Mouse (Mus musculus) heart, postnatal 36 days (tissue): ENCODE results near the gene Eva1a. TPM values are rescaled to one million over a fixed set of nuclear protein-coding genes. Genes with fewer than 3 reads are reported as not detected.

ENCODE experiments used
- DNase-seq, 2 experiments: peaks; one replicate each; pipeline ENCODE4 v3.0.0; 2021 to 2022
- intact Hi-C: fragments of 180-260 bp; cut with DNase I; formaldehyde crosslinking; loops from one replicate; pipeline ENCODE4 v1.15.1; 2025
- total RNA-seq, 2 experiments: library from RNA; stranded (reverse); gene quantifications; 2 replicates each; pipeline ENCODE4 v1.2.3; 2021

Gene Eva1a
- total RNA-seq, result 1 to 10 TPM; 2.6 to 2.8 TPM

DNA sequence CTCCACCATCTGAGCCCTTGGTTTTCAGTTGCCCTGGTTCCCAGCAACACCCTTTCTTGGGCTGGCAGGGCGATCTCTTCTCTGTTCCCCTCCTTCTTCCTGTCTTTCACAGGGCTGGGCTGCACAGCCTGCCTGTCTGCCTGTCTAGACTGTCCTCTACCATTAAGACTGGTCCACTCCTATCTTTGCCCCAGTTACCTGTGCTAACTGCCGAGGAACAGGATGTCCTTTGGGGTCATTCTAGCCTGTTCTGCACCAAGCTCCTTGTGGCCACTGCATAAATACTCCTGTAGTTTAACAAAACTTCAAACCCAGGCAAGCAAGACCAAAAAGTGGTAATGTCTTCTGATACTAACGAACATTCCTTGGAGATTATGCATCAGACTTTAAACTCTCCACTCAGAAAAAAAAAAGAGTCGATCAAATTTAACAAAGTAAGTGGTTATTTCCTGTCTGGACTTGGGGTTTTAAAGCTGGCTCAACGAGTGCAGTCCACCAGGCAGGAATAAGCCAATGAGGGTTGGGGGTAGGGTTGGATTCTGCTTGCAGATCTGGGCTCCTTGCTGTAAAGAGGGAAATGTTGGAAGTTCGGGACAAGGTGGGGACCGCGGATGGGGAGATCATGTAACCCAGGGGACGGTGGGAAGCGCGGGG is at the start of gene Eva1a:
Gene Eva1a (plus strand): TSS at position 210 of the 654 bp plus-strand sequence.
- no peak for DNase-seq
- intact Hi-C loops, result no loop called here

DNA sequence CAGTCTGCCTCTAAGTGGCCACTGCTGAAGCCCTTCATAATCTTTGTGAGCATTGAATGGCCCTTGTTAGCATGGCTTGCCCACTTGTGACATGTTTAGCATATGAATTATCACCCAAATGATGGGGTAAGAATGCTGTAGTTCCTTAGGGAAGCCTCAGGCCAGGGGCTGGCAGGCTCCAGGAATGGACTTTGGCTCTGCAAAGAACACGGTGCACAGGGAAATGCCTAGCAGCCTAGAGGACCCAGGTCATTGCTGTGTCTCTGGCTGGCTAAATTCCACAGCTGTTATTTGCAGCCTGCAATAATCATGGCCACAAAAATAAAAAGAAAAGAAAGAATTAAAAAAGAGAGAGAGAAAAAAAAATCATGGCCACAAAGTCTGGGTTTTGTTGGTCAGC is 28.5 kb upstream of the Eva1a start:
- DNase-seq, result no peak
- intact Hi-C loops, result no loop called here

DNA sequence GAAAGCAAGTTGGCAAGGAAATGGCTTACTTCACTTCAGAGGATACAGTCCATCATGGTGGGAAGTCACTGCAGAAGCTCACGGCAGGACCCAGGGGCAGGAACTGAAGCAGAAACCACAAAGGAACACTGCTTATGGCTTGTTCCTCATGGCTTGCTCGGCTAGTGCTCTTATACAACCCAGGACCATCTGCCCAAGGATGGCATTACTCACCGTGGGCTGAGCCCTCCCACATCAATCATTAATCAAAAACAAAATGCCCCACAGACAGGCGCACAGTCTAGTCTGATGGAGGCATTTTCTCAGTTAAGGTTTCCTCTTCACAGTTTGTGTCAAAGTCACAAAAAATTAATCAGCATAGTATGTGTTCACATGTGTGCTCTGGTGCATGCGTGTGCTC is 19.8 kb upstream of the Eva1a start:
- intact Hi-C loops, result no loop called here
- no peak for DNase-seq

- no peak for DNase-seq
- intact Hi-C loops, result no loop called here
Observed at GRCm38 (mm10) chr6:82021494-82021893, 19.3 kb upstream of the Eva1a start.

DNA sequence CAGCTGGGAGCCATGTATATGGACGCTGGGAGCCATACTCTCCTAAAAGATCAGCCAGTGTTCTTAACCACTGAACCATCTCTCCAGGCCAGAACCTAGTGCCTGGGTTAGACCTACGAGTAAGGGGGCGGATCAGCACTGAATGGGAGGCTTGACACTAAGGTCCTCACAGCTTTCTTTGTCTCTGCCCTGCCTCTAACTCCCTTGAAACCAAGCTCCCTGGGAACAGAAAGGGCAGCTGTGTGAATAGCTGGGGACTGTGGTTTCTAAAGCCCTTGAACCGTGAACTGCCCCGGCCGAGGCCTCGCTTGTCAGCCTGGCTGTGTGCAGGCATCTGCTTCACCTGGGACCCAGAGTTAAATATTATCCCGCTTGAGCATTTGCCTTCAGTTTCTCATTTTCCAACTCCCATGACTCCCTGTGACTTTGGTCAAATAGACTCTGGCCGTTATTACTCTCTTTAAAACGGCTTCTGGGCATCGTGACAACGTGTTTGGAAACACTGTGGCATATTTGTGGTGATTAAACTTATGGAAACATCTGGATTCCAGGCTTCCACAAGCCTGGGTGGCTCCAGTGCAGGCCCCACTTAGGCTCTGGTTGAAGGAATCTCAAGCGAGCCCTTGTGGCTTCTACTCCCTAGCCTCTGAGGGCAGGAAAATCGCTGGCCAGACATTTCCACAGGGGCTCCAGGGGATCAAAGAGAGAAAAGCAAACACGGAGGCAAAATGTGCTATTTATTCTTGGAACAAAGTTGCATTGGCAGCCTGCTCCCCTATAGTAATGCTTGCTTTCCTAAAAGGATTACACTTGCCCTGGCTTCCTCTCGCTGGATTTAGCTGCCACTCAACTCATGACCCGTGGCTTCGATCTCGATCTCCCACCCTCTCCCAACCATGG is 11.0 kb upstream of the Eva1a start:
- intact Hi-C loops, result no loop called here
- peak in 1 of 2 experiments; percentile 14 for DNase-seq

DNA sequence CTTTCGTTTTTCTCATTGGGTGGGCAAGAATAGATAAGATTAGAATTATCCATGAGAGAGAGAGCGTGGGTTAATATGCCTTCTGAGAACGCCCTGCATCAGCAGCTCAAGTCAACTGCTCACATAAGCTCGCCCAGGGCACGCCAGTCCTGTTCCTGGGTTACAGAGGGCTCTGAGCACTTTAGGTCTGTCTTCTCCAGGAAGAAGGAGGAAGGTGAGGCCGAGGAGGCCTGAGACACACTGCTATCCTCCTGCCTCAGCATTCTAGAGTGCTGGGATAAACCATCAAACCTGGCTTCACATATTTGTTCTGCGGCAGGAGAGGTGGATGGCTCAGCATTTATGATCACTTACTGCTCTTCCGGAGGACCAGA is 10.3 kb upstream of the Eva1a start:
- no peak for DNase-seq
- intact Hi-C loops, result no loop called here

DNA sequence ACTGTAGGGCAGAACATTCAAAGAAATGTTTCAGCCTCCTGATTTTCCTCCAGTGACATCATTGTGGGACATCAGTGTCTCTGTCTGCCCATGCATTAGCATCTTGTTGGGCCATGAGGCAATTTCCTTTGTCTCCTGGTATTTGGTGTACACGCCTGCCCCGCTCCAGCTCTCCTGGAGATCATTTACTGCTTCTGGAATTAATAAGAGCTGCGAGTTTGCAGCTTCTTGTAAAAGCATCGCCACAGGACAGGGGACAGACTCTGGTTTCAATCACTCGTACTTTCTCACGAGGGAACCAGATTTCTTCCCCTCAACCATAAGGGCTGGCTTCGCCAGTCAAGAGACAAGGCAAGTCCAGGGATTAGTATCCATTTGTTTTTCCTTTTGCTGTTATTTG is 3.6 kb upstream of the Eva1a start:
- intact Hi-C loops, result no loop called here
- DNase-seq, result no peak

GRCm38 (mm10) chr6:82039193-82039592 is 1.6 kb upstream of the Eva1a start:
- DNase-seq, result no peak
- intact Hi-C loops, result no loop called here

DNA sequence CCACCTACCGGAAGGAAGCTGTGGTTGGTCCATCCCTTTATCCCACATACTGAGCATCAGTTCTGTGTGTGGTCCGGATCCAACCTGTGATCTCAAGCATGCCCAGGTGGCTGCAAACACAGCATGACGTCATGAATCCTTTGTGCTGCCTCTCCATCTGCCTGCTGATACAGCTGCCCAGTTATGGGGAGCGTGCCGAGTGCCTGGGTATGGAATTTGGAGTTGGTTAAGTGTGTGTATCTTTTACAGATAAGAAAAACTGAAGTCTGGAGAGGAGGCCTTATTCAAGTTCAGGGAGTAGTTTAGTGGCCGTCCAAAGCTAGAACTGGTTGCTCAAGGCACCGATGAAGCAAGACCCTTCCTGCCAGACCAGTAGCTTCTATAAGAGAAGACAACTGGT is 875 bp upstream of the Eva1a start:
- intact Hi-C loops, result no loop called here
- no peak for DNase-seq

DNA sequence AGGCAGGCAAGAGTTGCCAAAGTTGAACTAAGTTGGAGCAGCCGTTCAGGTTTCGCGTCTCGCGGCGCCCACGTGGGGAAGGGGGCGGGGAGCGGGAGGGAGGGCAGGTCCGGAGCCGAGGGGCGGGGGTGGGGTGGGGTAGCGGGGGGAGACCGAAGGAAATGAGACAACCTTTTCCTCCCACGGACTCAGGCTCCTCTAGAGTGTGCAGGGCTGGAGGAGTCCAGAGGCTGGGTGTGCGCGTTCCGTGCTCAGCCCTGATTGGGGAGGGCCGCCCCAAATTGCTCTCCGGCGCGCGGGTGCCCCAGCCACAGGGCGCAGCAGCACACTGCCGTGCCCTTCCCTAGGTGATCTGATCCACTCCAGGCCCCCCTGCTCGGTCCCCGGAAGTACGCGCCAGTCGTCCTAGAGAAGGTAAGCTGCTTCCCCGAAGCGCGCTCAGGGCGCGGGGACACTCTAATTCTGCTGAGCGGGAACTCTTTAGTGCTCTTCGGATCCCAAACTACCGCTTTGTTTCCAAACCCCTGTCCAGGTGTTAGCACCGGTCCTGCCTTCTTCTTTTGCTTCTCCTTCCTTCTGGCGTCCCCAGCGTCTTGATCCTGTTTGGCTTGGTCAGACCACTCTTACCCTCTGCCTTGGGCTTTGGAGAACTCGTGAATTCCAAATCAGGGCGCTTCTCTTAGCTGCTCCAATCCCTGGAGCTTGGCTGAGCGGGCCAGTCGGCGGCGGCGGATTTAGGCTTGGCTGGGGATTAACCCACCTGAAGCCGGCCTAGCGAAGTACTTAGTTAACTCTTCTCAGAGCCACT is 849 bp downstream of the Eva1a start:
- intact Hi-C loops, result loop anchor here (1.0 to 2.0 kb wide), 3 partner anchors 54 to 78 kb away; no protein-coding TSS in a partner anchor
- DNase-seq, result peak; percentile 31 to 36

GRCm38 (mm10) chr6:82042296-82043125 is 1.7 kb downstream of the Eva1a start:
- DNase-seq, result peak; percentile 23 to 38
- intact Hi-C loops, result loop anchor here (1.0 to 2.0 kb wide), 3 partner anchors 55 to 77 kb away; no protein-coding TSS in a partner anchor

- intact Hi-C loops, result loop anchor here (2.0 kb wide), 1 partner anchor 67 kb away; no protein-coding TSS in a partner anchor
- no peak for DNase-seq
Observed at GRCm38 (mm10) chr6:82043634-82044033, 2.8 kb downstream of the Eva1a start.

- no peak for DNase-seq
- intact Hi-C loops, result no loop called here
Observed at GRCm38 (mm10) chr6:82044509-82044908, 3.7 kb downstream of the Eva1a start.

DNA sequence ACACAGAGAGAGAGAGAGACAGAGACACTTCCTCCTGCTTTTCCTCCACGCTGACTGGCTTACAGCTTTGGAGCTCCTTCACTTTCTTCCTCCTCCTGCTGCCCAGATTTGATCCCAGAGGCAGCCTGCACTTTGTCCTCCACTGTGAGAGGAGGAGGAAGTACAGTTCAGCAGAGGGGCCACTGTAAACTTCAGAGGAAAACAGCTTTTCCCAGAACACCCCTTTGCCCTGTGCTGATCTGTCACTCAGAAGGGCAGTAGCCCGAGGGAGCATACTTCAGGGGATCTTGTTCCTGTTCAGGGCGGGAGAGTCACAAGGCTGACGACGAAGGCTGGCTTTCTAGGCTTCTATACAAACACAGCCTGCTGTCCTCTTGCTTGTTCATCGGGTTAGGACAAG is 7.1 kb downstream of the Eva1a start:
- no peak for DNase-seq
- intact Hi-C loops, result no loop called here

GRCm38 (mm10) chr6:82050201-82050600 is 9.4 kb downstream of the Eva1a start:
- intact Hi-C loops, result no loop called here
- no peak for DNase-seq

DNA sequence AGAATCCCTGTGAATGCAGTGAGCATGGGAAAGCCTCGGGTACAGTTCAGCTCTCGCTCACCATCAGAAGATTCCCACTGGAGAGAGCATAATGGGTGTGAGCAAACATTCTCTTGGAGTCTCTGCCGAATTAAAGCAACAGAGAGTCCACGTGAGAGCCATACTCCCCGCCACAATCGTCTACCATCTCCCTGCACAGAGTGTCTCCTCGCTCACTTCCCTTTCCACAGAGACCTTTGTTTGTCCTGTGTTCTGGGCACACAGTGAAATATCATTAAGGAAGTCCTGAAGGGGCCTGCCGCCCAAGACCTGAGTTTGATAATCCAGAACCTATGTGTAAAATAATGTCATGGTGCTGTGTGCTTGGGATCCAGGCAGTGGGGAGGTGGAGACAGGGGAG is 10.7 kb downstream of the Eva1a start:
- intact Hi-C loops, result no loop called here
- no peak for DNase-seq

DNA sequence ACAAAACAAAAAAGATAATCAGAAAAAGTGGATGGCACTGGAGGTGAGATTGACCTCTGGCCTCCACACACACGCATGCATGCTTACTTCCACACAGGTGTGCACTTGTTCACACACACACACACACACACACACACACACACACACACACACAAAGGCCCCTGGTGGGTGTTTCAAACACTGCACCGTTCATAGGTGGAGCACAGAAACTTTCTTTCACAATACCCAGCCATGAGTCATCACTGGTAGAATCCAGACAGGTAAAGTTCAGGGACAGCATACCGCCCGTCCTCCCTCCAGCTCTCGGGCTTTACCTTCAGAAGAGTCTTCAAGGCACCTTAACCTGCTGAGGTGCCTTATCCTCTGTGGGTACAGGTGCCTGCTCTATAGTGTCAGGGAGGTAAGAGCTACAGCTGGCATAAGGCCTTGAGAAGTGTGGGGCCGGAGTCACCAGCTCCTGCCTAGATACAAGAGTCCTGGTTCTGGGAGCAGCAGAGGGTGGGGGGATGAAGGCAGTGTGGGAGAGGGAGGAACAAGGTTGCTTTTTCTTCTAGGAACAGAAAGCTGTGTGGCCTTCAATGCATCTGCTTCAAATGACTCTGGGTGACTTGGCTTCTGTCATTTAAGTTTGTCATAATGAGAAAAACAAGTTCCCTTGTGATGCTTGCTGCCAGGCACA is 11.3 kb downstream of the Eva1a start:
- DNase-seq, result no peak
- intact Hi-C loops, result no loop called here

DNA sequence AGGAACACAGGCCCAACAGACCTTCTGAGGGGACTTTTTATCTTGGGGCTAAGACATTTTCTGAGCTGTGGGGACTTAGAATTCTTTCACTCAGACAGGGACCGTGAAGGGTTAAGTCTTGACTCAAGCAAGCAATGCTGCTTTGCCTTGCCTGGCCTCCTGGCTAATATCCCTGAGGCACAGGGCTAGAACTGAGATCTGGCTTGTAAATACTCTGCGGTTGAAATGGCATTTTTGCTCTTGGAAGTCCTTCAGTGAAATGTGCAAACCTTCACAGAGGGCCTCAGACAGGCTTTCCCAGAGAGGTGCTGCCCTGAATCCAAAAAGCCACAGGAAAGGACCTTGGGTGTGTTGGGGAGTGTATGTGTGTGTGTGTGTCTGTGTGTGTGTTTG is 11.9 kb downstream of the Eva1a start:
- DNase-seq, result no peak
- intact Hi-C loops, result no loop called here

DNA sequence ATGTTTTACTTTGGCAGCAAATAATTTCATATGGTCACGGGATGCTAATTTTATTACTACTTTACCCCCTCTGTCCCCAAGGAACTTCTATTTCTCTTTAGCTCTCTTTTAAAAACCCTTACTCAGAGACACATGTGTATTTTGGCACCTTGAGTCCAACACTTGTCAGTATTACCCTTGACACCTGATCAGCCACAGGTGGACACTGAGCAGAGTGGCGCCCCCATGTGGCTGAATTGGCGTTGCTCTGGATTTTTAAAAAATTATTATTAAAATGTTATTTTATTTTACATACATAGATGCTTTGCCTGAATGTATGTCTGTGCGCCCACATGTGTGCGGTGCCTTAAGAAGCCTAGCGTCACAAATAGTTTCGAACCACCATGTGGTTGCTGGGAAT is 14.0 kb downstream of the Eva1a start:
- no peak for DNase-seq
- intact Hi-C loops, result no loop called here

DNA sequence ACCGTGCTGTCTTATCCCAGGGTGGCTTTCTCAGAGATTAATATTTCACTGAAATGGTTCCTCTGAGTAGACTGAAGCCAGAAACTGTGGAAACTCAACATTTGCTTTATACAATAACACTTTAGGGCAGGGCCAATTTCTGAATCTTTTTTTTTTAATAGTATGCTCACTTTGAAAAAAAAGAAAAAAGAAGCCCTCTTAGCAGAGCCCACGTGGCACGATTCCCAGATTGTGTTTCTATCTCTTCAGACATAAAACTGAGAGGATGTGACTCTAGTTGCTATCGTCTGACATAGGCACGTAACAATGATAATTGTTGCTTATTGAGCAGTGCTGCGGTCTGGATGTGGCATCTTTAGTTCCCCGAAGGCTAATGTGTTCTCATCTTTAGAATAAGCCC is 19.1 kb downstream of the Eva1a start:
- no peak for DNase-seq
- intact Hi-C loops, result no loop called here
